Mouse (Mus musculus): ENCODE results near the gene Rars2.
A peak's percentile ranks its signal among the peaks of the same experiment; 100 is the strongest.
"Not testable (repeated sequence)": the region's sequence is repeated elsewhere in the genome, so short reads cannot be mapped to it uniquely, and the experiment has no call there.

The Rars2 gene

GRCm38 (mm10) chr4:34614630-34615094 is at the start of gene Rars2, which contains the start of gene Orc3:
Rars2 (plus strand) TSS chr4:34614957.
Orc3 (minus strand) TSS chr4:34614944.
- DNase-seq = peak; percentile 94

GRCm38 (mm10) chr4:34566226-34566625 is 48.5 kb upstream of the Rars2 start:
- DNase-seq = no peak

- no peak for DNase-seq
Measured at GRCm38 (mm10) chr4:34572876-34573275, 41.9 kb upstream of the Rars2 start.

DNA sequence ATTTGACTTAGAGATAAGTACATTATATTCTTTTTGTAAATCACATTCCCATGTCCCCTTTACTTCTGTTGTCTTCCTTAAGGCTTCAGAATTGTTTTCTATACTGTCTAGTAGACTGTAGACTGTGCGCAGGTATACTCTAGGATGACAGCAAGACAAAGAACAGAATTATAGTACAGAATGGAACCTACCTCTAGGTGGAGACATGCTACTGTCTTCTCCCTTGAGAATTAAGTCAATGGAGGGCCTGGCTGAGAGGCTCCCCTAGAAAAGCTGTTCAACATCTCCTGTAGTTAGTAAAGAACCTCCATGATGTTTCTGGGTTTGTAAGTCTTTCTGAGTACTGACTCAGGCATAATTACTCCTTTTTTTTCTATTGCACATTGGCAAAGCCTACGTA is 37.7 kb upstream of the Rars2 start:
- DNase-seq = no peak

DNA sequence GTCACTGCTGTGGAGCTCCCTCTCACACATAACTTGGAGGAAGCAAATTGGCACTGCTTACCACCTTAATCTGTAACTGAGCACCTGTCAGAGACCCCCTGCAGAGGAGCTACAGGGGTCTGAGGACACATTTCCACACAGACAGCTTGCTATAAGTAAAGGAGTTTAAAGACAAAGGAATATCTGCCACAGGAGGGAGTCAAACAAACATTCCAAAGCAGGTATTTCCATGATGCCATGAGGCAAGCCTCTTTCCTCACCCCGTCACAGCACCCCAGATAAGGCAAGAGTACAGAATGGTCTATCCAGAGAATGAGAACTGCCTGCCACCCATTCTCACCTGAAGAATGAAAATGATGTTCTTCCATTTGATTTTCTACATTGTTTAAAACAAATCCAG is 35.5 kb upstream of the Rars2 start:
- DNase-seq = no peak

- not testable (repeated sequence) for DNase-seq
Measured at GRCm38 (mm10) chr4:34581489-34581888, 33.3 kb upstream of the Rars2 start.

DNA sequence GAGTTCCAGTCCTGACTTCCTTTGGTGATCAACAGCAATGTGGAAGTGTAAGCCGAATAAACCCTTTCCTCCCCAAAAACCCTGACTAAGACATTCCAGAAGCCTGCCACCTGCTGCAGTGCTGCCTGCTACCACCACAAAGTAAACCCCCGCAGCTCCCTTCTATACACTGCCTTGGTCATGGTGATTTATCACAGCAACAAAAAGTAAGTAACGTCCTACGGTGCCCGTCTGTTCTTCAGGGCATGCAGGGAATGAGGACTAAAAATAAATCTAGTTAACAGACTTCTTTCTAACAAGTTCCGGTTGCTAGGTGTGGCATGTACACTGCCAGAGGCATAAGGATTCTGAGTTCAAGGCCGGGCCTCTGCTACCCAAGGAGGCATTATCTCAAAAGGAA is 32.8 kb upstream of the Rars2 start:
- DNase-seq = no peak

DNA sequence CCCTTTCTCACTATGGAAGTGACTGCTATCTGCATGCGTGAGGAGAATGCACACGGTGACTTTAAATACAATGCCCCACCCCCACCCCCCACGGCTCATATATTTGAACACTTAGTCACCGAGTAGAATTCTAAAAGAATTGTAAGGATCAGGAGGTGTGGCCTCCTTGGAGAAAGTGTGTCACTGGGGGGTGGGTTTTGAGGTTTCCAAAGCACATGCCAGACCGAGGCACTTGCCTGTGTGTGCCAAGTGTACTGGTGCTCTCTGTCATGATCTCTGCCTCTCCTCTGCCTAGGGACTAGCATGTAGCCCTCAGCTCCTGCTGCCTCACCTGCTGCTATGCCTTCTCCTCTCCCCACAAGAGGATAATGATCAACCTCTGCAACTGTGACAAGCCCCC is 32.3 kb upstream of the Rars2 start:
- no peak for DNase-seq

DNA sequence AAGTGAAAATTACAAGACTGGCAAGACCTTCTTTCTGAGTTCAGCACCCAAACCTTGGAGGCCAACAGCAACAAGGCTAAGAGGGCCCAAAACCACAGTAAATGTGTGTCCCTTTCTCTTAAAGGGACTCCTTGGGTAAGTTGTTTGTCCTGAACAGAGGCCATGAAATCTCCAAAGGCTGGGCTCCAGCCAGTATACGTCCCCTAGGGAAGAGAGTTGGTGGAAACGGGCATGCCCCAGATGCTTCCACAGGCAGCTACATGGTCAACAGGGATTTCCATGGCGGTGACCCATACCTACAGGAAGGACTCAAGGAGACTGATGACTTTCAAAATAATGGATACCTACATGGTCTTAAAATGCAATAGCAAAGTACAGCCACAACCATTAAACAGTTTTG is 31.3 kb upstream of the Rars2 start:
- no peak for DNase-seq

GRCm38 (mm10) chr4:34584871-34585607 is 29.7 kb upstream of the Rars2 start:
- DNase-seq = no peak

- no peak for DNase-seq
Measured at GRCm38 (mm10) chr4:34603123-34603522, 11.6 kb upstream of the Rars2 start.

DNA sequence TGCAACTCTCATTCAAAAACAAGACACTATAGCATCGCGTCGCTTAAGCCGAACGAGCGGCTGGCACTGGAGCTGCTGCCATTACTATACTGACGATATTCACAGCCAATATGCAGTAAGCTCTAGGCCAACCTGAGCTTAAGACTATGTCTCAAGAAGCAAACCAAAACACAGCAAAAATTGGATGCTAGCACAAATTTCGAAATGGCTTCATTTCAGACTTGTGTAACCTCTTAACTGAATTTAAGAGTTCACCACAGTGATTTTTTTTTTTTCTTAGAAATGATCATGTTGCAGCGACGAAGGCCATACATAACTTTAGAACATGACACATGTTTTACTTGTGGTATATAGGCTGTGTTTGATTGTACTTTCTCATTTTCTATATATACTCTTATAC is 8.1 kb upstream of the Rars2 start:
- DNase-seq = no peak

GRCm38 (mm10) chr4:34613571-34614145 is 1.1 kb upstream of the Rars2 start:
- peak; percentile 32 for DNase-seq

- peak; percentile 28 for DNase-seq
Measured at GRCm38 (mm10) chr4:34615303-34615702, 546 bp downstream of the Rars2 start.

- no peak for DNase-seq
Measured at GRCm38 (mm10) chr4:34616146-34616545, 1.4 kb downstream of the Rars2 start.

GRCm38 (mm10) chr4:34625556-34625955 is 10.8 kb downstream of the Rars2 start:
- no peak for DNase-seq

- DNase-seq = no peak
Measured at GRCm38 (mm10) chr4:34626401-34626800, 11.6 kb downstream of the Rars2 start.

DNA sequence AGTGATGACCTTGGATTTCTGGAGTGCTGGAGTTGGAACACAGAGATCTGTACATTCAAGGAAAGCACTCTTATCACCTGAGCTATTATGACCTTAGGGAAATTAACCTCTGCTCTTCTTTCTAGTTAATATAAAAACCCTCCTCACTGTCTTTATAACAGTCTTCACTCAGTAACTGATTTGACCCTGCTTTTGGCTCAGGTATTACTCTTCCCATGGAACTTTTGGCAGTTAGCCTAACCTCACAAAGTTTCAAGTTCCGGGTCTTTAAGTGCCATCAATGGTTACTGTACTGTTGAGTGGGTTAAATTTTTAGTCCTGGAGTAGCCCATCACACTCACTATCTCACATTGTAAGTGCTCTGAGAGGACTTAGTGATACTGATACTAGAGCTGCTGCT is 15.2 kb downstream of the Rars2 start:
- no peak for DNase-seq

- no peak for DNase-seq
Measured at GRCm38 (mm10) chr4:34634129-34634528, 19.4 kb downstream of the Rars2 start.

- no peak for DNase-seq
Measured at GRCm38 (mm10) chr4:34636036-34636435, 21.3 kb downstream of the Rars2 start.

DNA sequence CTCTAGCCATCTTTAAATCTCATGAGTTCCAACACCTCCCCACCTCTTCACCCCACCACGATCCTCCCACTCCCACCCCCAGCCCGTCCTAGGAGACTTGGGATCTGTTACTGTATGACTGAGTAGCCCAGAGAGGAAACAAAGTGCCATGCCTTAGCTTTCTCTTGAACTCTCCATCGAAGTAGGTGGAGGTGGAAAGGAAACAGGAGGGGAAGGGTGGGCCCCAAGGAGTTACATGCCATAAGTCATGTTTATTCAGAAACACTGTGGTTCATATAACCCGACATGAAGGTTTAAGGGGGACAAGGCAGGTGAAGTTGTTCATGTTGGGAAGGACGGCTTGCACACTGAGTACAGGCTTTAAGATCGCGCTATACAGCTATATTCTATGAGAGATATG is 22.6 kb downstream of the Rars2 start:
- no peak for DNase-seq

DNA sequence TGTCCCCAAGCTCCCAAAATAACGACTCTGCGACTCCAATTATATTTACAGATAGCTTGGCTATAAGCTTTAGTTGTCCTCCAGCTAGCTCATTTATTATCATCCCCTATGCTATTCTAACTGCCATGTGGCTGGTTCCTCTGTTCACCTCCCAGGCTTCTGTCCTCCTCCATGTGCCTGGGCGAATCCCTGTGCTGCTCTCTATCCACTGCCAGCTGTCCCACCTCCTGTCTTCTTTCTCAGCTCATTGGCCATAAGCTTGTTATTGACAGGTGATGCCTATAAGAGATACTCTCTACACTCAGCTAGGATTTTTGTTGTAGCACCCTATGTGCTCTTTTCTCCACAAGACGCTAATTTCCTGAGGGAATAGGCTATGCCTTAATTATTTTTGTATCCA is 23.1 kb downstream of the Rars2 start:
- no peak for DNase-seq

DNA sequence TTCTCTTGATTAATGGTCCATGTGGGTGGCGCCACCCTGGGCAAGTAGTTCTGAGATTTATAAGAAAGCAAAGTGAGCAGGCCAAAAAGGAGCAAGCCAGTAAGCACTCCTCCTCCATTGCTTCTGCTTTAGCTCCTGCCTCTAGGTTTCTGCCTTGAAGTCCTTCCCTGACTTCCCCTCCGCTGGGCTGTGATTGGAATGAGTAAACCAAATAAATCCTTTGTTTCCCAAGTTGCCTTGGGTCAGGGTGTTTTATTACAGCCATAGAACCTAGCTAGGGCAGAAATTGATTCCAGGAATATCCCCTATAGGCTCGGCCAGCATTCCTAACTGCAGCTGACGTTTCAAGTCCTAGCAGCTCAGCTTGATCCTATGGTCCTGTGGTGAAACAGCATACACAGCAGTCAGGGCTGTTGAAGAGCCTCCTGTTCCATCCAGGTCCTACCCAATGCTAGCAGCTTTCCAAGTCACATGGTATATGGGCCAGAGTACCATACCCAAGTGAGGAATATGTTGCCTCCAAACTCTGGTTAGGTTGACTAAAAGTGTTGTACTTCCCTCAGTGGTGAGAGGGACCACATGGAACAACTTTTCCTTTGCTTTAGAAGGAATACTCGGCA is 25.1 kb downstream of the Rars2 start:
- DNase-seq = no peak

- DNase-seq = no peak
Measured at GRCm38 (mm10) chr4:34640731-34641130, 26.0 kb downstream of the Rars2 start.
